Mouse (Mus musculus) hindbrain, embryonic 14.5 days (tissue): ENCODE measurements around the gene Bcat1. TPM values are rescaled to one million over a fixed set of nuclear protein-coding genes. Genes with fewer than 3 reads are reported as not detected.

Source experiments
- ATAC-seq: fragments of 200-750 bp; cut with Nextera tagmentation; 2 replicates; pipeline ENCODE4 v1.8.0; 2017; ENCODE audit warnings: moderate number of reproducible peaks, mild to moderate bottlenecking, moderate TSS enrichment, moderate library complexity; ENCODE audit not compliant: low FRiP score
- DNase-seq: peaks from one replicate; pipeline ENCODE4 v3.0.0-alpha.2; 2015; ENCODE audit warnings: low spot score
- H3K27ac ChIP-seq: fragments of 300-500 bp; sonication (generic); 2 replicates; pipeline ENCODE4 v1.5.1; 2014; ENCODE audit warnings: mild to moderate bottlenecking, moderate library complexity
- H3K27me3 ChIP-seq: fragments of 300-500 bp; sonication (generic); 2 replicates; pipeline ENCODE4 v1.6.1; 2014; ENCODE audit warnings: mild to moderate bottlenecking, low read length, mixed read lengths; ENCODE audit not compliant: control insufficient read depth, insufficient read depth
- H3K36me3 ChIP-seq: fragments of 300-500 bp; sonication (generic); replicated peaks from 2 replicates; pipeline ENCODE4 v1.6.1; 2014; ENCODE audit not compliant: control insufficient read depth, insufficient read depth
- H3K4me1 ChIP-seq: fragments of 300-500 bp; sonication (generic); replicated peaks from 2 replicates; pipeline ENCODE4 v1.6.1; 2014; ENCODE audit warnings: antibody characterized with exemption, low read length, mixed read lengths; ENCODE audit not compliant: control insufficient read depth, insufficient read depth
- H3K4me2 ChIP-seq: fragments of 300-500 bp; sonication (generic); replicated peaks from 2 replicates; pipeline ENCODE4 v1.6.1; 2014; ENCODE audit warnings: mild to moderate bottlenecking, moderate library complexity
- H3K4me3 ChIP-seq: fragments of 300-500 bp; sonication (generic); replicated peaks from 2 replicates; pipeline ENCODE4 v1.5.1; 2014; ENCODE audit warnings: mild to moderate bottlenecking, low read length
- H3K9ac ChIP-seq: fragments of 300-500 bp; sonication (generic); 2 replicates; pipeline ENCODE4 v1.6.1; 2014
- H3K9me3 ChIP-seq: fragments of 300-500 bp; sonication (generic); 2 replicates; pipeline ENCODE4 v1.6.1; 2016; ENCODE audit warnings: low read length; ENCODE audit not compliant: control insufficient read depth
- whole genome bisulfite sequencing: fragments of 180-500 bp; shearing (Covaris S2); extraction: QIAGEN DNeasy Blood & Tissue Kit; methylation state at CpG from one replicate; pipeline ENCODE4 v1.1.7; 2014; 5-methylcytosine and 5-hydroxymethylcytosine counted together
- polyA plus RNA-seq: library from polyadenylated mRNA; unstranded; fragments of >200 nt; fragmentation: Nextera tagmentation; extraction: Ambion mirVana; gene quantifications from 2 replicates; pipeline ENCODE4 v1.2.1, GENCODE M21; 2014

The Bcat1 gene
- polyA plus RNA-seq, 1 experiment from 2014 or later, result 101 TPM

DNA sequence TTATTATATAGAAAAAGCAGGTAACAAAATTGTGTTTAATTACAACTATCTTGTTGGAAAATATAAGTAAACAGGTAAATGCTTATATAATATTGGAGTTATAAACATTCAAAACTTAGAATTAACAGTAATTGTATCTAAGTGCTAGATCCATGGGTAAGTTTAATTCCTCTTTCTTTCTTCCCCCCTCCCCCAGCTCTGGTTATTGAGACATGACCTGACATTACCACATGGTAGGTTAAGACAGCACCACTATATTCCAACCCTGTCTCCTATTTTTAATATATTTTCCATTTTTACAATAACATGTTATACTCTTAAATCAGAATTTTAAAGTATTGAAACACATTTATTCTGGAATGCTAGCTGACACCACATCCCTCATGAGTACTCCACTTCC is 72.5 kb downstream of the Bcat1 start:
- Histone ChIP-seq H3K36me3 (peaks cover 38% of the 10 kb centered on the region), H3K4me2 (no peak overlapping the region), H3K9me3 (no peaks in the 10 kb centered on the region), H3K4me3 (no peak overlapping the region), H3K9ac (no peak overlapping the region), H3K4me1 (no peaks in the 10 kb centered on the region), H3K27me3 (no peaks in the 10 kb centered on the region), H3K27ac (no peak overlapping the region)
- no peak for DNase-seq
- no peak for ATAC-seq

DNA sequence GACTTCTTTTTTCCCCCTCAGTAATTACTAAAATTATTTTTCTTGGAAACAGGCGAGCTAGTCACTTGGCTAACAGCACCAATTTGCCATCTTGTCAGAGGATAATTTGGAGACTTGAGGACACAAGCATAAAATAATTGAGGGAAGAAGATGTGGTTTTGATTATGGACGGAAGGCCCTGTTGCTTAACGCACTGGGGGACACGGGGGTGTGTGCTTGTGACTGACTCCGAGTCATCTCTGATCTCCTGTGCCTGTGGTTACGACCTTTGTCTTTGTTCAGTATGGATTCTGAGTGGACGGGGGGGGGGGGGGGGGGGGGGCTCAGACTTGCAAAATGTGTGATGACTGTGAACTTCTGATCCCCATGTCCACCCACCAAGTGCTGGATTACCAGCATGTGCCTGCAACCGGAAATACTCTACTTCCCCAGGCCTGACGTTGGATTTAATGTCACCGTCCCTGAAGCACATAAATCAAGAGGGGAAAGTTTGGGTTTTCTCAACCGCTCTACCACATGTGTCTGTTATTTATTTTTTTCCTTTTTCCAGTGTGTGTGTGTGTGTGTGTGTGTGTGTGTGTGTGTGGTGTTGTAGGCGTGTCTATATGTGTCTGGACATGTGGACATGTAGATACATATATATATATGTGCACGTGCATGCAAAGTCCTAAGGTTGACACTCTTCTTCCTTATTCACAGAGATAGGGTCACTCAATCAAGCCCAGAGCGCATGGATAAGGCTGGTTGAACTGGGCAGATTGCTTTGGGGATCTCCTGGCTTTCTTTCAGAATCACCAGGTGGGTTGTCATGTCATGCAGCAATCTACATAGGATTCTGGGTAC is 73.7 kb downstream of the Bcat1 start:
- Histone ChIP-seq H3K4me3 (no peak overlapping the region), H3K4me2 (no peak overlapping the region), H3K27ac (no peak overlapping the region), H3K9ac (no peak overlapping the region), H3K4me1 (no peaks in the 10 kb centered on the region), H3K36me3 (peaks cover 35% of the 10 kb centered on the region), H3K9me3 (no peaks in the 10 kb centered on the region), H3K27me3 (no peaks in the 10 kb centered on the region)
- WGBS, result 84% methylated on average over 13 of the region's 14 CpGs
- no peak for ATAC-seq
- no peak for DNase-seq

DNA sequence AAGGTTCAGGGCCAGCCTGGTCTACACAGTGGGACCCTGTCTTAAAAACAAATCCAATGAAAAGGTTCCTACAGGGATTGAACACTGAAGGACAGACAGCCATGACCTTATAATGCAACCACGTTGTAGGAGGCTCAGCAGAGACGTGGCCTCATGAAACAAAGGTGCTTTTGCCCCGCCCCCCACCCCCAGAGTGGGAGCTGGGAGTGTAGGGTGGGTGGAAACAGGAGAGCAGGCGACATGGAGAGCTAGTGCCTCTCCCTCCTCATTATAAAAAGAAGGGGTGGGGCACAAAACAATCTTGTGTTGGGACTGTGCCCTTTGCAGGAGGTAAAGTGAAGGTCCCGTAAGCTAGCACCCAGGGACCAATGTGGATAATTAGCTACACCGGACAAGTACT is 74.5 kb downstream of the Bcat1 start:
- WGBS, result 71% methylated on average over 6 of the region's 6 CpGs
- no peak for ATAC-seq
- Histone ChIP-seq H3K4me2 (no peak overlapping the region), H3K4me3 (no peak overlapping the region), H3K27ac (no peak overlapping the region), H3K27me3 (no peaks in the 10 kb centered on the region), H3K9ac (no peak overlapping the region), H3K36me3 (peaks cover 27% of the 10 kb centered on the region), H3K4me1 (no peaks in the 10 kb centered on the region), H3K9me3 (no peaks in the 10 kb centered on the region)
- no peak for DNase-seq

DNA sequence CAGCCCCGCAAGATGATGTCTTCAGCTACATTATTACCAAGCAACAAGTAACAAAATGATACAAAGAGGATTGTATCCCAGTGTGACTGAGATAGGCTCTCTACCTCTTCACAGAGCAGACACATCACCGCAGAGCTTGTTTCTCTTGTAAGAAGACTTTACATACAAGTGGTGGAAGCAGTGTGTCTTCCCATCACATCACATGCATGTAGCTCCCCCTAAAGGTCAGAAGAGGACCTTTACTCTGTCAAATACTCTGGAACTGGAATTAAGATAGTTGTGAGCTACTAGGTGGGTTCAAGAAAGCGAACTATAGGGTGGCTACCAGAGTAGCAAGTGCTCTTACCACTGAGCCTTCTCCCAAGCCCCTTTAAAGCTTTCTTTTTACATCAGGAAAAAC is 78.8 kb downstream of the Bcat1 start:
- no peaks in the 10 kb centered on the region for H3K9me3 ChIP-seq
- no peaks in the 10 kb centered on the region for H3K27me3 ChIP-seq
- 89% methylated on average over 3 of the region's 3 CpGs for WGBS
- H3K4me3 ChIP-seq, result no peak overlapping the region
- H3K4me1 ChIP-seq, result no peaks in the 10 kb centered on the region
- ATAC-seq, result no peak
- no peak overlapping the region for H3K4me2 ChIP-seq
- H3K9ac ChIP-seq, result no peak overlapping the region
- H3K36me3 ChIP-seq, result peaks cover 24% of the 10 kb centered on the region
- no peak overlapping the region for H3K27ac ChIP-seq
- DNase-seq, result peak; percentile 28

DNA sequence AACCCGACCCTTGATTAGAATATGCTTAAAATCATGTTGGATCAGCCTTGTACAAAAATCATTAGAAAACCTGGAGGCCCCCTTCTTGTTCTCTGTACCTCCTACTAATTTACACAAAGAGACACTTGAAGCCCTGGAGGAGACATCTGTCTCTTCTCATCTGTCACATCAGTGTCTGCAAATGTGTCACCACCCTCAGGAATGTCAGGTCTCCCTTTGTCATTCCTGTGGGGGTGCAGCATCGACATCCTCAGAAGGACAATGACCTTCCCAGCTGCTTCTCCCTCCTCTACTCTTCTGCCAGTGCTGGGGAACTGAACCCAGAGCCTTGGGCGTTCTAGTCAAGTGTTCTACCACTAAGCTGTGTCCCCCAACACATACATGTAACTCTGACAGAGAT is 83.9 kb downstream of the Bcat1 start:
- Histone ChIP-seq H3K4me2 (no peak overlapping the region), H3K27me3 (no peaks in the 10 kb centered on the region), H3K4me1 (no peaks in the 10 kb centered on the region), H3K9me3 (no peaks in the 10 kb centered on the region), H3K4me3 (no peak overlapping the region), H3K36me3 (no peaks in the 10 kb centered on the region), H3K9ac (no peak overlapping the region), H3K27ac (no peak overlapping the region)
- ATAC-seq (no peak), DNase-seq (no peak)
- 52% methylated on average over 3 of the region's 3 CpGs for WGBS

DNA sequence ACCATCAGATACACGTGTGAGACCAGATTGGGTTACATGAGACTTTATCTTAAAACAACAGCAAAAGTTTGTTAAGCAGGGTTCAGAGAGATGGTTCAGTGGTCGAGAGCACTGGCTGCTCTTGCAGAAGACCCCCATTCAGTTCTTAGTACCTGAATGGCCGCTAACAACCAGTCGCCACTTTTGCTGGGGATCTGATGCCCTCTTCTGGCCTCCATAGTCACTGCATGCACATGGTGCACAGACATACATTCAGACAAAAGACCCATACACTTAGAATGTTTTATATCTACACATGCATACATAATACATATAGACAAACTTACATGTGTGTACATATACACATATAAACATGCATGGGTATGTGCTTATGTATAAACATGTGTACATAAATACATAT is 86.8 kb downstream of the Bcat1 start:
- Histone ChIP-seq H3K9me3 (no peaks in the 10 kb centered on the region), H3K9ac (no peak overlapping the region), H3K27ac (no peak overlapping the region), H3K36me3 (no peaks in the 10 kb centered on the region), H3K4me1 (no peaks in the 10 kb centered on the region), H3K27me3 (no peaks in the 10 kb centered on the region), H3K4me2 (no peak overlapping the region), H3K4me3 (no peak overlapping the region)
- 92% methylated on average over 4 of the region's 4 CpGs for WGBS
- ATAC-seq (no peak), DNase-seq (no peak)

DNA sequence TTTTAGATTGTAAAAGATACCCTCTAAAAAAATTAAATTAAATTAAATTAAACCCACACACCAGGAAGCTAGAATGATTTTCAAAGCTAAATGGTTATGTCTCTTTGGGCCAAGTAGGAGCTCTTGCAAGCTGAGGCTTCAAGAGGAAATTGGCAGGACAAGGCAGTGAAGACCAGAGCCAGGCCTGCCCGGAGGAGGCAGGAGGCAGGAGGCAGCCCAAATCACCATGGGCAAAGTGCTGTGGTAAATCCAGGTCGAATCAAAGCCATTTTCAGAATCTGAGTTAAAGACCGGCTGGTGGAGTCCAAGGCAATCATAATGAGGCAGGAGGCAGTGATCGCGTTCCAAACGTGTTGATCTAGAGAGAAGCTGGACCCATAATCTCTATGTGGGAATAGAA is 88.3 kb downstream of the Bcat1 start:
- DNase-seq (no peak), ATAC-seq (no peak)
- Histone ChIP-seq H3K4me1 (no peaks in the 10 kb centered on the region), H3K4me2 (no peak overlapping the region), H3K9me3 (no peaks in the 10 kb centered on the region), H3K36me3 (no peaks in the 10 kb centered on the region), H3K9ac (no peak overlapping the region), H3K27me3 (no peaks in the 10 kb centered on the region), H3K27ac (no peak overlapping the region), H3K4me3 (no peak overlapping the region)
- 95% methylated on average over 6 of the region's 6 CpGs for WGBS

DNA sequence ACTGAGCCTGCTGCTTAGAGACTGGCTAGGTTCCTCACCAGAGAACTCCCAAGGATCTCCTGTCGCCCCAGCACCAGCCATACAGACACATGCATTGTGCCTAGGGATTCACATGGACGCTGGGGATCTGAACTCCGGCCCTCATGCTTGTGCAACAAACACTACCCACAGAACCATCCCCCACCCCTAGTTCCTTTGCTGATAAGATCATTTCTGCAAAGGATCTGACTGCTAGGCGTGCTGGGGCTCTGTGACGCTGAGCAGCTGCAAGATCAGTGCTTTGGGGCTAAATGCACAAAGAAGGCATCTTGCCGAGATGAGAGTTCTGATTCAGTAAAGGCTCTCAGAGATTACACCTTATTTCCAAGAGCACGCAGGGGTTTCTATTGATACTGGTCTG is 88.8 kb downstream of the Bcat1 start:
- Histone ChIP-seq H3K9ac (no peak overlapping the region), H3K36me3 (no peaks in the 10 kb centered on the region), H3K4me2 (no peak overlapping the region), H3K4me1 (no peaks in the 10 kb centered on the region), H3K27me3 (no peaks in the 10 kb centered on the region), H3K9me3 (no peaks in the 10 kb centered on the region), H3K4me3 (no peak overlapping the region), H3K27ac (peak overlapping the region; percentile 18; the same call in 1 of the 2 replicates)
- 81% methylated on average over 7 of the region's 7 CpGs for WGBS
- DNase-seq (no peak), ATAC-seq (no peak)

DNA sequence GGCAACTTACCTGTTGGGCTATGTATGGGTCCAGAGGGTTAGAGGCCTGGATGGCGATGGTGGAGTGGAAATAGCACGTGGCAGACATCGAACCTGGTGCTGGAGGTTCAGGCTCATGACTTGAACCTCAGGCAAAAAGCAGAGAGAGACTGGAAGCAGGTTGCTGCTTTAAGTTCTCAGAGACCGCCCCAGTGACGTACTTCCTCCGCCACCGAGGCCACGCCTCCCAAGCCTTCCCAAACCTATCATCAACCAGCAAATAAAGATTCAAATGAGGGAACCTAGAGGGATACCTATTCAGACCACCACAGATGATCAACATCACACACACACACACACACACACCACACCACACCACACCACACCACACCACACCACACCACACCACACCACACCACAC is 91.8 kb downstream of the Bcat1 start:
- DNase-seq, result no peak
- ATAC-seq, result no peak
- Histone ChIP-seq H3K4me3 (no peak overlapping the region), H3K27me3 (no peaks in the 10 kb centered on the region), H3K4me2 (no peak overlapping the region), H3K27ac (no peak overlapping the region), H3K9me3 (no peaks in the 10 kb centered on the region), H3K36me3 (no peaks in the 10 kb centered on the region), H3K9ac (no peak overlapping the region), H3K4me1 (no peaks in the 10 kb centered on the region)
- 96% methylated on average over 8 of the region's 8 CpGs for WGBS

DNA sequence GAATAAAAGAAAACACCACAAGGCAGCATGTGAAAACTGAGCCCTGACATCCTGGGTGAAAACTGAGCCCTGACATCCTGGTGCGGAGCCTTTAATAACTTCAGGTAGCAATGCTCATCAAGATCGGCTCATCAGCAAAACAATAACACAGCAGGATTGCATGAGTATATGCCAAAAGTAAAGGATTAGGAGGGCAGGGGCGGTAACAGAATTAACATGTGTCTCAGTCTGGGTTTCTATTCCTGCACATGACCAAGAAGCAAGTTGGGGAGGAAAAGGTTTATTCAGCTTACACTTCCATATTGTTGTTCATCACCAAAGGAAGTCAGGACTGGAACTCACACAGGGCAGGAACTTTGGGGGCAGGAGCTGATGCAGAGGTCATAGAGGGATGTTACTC is 93.9 kb downstream of the Bcat1 start:
- Histone ChIP-seq H3K4me1 (no peaks in the 10 kb centered on the region), H3K9ac (no peak overlapping the region), H3K4me3 (no peak overlapping the region), H3K9me3 (no peaks in the 10 kb centered on the region), H3K27me3 (no peaks in the 10 kb centered on the region), H3K27ac (no peak overlapping the region), H3K36me3 (no peaks in the 10 kb centered on the region), H3K4me2 (no peak overlapping the region)
- ATAC-seq (no peak), DNase-seq (no peak)
- WGBS, result 82% methylated on average over 3 of the region's 3 CpGs
